Mouse (Mus musculus): Measurements from ENCODE around the gene Sel1l3. TPM values are rescaled to one million over a fixed set of nuclear protein-coding genes. Genes with fewer than 3 reads are reported as not detected.

Gene Sel1l3
- polyA plus RNA-seq, 1 experiment from 2014 or later = 7.3 TPM

DNA sequence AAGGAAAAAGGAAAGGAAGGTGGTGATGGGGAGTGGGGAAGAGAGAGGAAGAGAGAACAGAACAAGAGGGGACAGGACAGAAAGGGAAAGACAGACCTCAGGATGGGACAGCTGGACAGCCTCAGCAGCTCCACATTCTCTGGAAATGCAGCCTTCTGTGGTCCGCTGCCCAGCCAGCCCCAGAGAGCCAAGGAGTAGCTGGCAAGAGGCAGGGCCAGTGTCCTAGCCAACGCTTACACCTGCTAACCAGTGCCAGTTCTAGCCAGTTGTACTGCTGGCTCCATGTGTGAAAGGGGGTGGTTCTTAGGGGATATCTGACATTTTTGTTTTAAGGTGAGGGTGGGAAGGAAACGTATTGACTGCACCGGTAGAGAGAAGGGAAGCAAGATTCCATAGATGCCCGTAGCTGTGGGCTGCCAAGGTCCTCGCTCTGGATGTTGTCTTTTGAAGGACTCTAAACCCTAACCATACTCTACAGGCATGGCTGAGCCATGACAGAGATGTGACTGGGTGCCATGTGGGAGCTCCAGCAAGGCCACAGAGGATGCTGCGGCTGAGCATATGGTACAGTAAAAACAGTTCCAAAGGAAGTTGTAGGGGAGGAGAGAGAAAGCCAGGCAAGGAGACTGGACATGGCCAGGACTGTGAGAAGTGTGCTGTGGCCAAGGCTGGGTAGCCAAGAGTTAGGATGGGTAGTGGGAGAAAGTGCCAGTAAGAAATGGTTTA lies 64.6 kb downstream of the Sel1l3 start:
- Histone ChIP-seq H3K4me1 (ENCODE audit: control insufficient read depth, insufficient read depth, low read length) (0 out of 2 replicates have a peak, but pooled peaks cover 5% of the 10 kb centered on the region), H3K9ac (replicated peaks; ENCODE audit: low read depth, low read length) (no peak overlapping the region), H3K4me2 (replicated peaks; ENCODE audit: low read depth, low read length) (no peak overlapping the region), H3K4me3 (ENCODE audit: low read depth, low read length) (no peak overlapping the region), H3K27ac (ENCODE audit: low read length) (no peak overlapping the region), H3K36me3 (ENCODE audit: control insufficient read depth, insufficient read depth, low read length) (no peaks in the 10 kb centered on the region), H3K9me3 (ENCODE audit: control insufficient read depth, low read depth, low read length) (no peaks in the 10 kb centered on the region), H3K27me3 (ENCODE audit: control insufficient read depth, insufficient read depth, low read length) (no peaks in the 10 kb centered on the region)
- 89% methylated on average over 7 of the region's 7 CpGs for WGBS
- ATAC-seq (ENCODE audit: insufficient number of reproducible peaks, insufficient read depth, low FRiP score, low read depth) = no peak

DNA sequence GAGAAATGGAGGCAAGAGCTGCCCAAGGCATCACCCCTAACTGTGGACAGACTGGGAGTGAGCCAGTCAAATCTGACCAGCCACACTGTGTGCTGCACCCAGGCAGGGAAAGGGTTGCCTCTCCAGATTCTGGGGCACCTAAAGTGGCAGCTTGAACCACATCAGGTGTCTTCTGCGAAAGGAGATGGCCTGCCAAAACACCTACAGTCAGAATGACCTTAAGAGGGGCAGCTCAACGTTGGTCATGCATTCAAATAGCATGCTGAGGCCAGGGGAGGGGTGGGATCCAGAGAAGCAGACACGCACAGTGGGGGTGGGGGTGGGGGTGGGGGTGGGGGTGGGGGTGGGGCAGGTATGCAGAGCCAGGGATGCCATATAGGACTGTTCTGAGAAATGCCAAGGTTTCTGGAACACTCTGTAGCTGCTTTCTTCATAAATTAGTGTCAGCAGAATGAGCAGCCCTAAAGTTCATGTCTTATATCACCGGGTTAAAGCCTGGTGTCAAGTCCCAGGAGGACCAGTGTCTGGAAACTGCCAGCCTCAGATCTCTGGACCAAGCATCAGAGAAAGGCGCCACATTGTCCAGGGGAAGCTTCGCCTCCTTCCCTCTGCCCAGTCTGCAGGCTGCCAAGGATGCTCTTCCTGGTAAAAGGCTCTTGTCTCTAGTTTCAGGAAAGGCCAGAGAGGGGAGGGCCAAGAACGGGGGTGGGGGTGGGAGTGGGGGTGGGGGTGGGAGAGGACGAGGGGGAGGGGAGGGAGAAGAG lies 65.4 kb downstream of the Sel1l3 start:
- no peak overlapping the region for H3K27ac ChIP-seq (ENCODE audit: low read length)
- no peaks in the 10 kb centered on the region for H3K27me3 ChIP-seq (ENCODE audit: control insufficient read depth, insufficient read depth, low read length)
- H3K4me3 ChIP-seq (ENCODE audit: low read depth, low read length) = no peak overlapping the region
- H3K4me2 ChIP-seq (replicated peaks; ENCODE audit: low read depth, low read length) = no peak overlapping the region
- 0 out of 2 replicates have a peak, but pooled peaks cover 5% of the 10 kb centered on the region for H3K4me1 ChIP-seq (ENCODE audit: control insufficient read depth, insufficient read depth, low read length)
- H3K36me3 ChIP-seq (ENCODE audit: control insufficient read depth, insufficient read depth, low read length) = no peaks in the 10 kb centered on the region
- ATAC-seq (ENCODE audit: insufficient number of reproducible peaks, insufficient read depth, low FRiP score, low read depth) = no peak
- H3K9ac ChIP-seq (replicated peaks; ENCODE audit: low read depth, low read length) = no peak overlapping the region
- no peaks in the 10 kb centered on the region for H3K9me3 ChIP-seq (ENCODE audit: control insufficient read depth, low read depth, low read length)
- 48% methylated on average over 8 of the region's 8 CpGs for WGBS

DNA sequence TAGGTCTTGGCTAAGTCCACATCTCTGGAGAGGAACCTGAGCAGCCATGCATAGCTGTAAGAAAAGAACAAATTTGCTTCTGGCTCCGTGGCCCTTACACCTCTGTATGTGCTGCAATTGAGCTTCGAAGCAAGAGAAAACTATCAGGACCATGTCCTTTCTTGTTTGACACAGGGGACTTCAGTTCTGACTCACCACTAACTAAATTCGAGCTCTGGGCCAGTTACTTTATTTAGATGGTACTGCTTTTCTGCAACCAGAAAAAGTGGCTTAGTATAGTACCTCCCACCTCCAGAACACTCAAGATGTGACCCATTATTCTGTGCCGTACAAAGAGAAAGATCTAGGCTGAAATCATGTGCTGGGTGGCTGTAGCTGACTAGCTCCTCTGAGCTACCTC lies 66.3 kb downstream of the Sel1l3 start:
- Histone ChIP-seq H3K4me2 (replicated peaks; ENCODE audit: low read depth, low read length) (no peak overlapping the region), H3K4me1 (ENCODE audit: control insufficient read depth, insufficient read depth, low read length) (0 out of 2 replicates have a peak, but pooled peaks cover 8% of the 10 kb centered on the region), H3K27me3 (ENCODE audit: control insufficient read depth, insufficient read depth, low read length) (no peaks in the 10 kb centered on the region), H3K9ac (replicated peaks; ENCODE audit: low read depth, low read length) (no peak overlapping the region), H3K4me3 (ENCODE audit: low read depth, low read length) (no peak overlapping the region), H3K27ac (ENCODE audit: low read length) (no peak overlapping the region), H3K9me3 (ENCODE audit: control insufficient read depth, low read depth, low read length) (no peaks in the 10 kb centered on the region), H3K36me3 (ENCODE audit: control insufficient read depth, insufficient read depth, low read length) (no peaks in the 10 kb centered on the region)
- no peak for ATAC-seq (ENCODE audit: insufficient number of reproducible peaks, insufficient read depth, low FRiP score, low read depth)
- WGBS = 81% methylated on average over 4 of the region's 4 CpGs

DNA sequence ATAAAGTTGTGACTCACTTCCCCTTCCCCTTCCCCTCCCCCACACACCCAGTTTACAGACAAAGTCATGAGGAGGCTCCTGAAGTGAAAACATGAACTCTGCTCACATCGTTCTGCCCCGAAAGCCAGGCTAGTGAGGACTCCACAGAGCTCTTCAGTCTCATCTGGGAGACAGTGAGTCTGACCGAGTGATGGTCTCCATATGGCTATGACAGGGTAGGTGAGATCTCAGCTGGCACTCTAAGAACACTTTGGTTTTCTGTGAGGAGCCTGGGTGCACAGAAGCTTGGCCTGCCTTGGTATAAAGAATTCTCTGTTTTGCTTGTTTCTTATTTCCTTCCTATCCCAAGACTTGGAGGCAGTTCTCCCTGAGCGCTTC lies 67.1 kb downstream of the Sel1l3 start:
- H3K27ac ChIP-seq (ENCODE audit: low read length) = no peak overlapping the region
- ATAC-seq (ENCODE audit: insufficient number of reproducible peaks, insufficient read depth, low FRiP score, low read depth) = no peak
- WGBS = 60% methylated on average over 4 of the region's 4 CpGs

DNA sequence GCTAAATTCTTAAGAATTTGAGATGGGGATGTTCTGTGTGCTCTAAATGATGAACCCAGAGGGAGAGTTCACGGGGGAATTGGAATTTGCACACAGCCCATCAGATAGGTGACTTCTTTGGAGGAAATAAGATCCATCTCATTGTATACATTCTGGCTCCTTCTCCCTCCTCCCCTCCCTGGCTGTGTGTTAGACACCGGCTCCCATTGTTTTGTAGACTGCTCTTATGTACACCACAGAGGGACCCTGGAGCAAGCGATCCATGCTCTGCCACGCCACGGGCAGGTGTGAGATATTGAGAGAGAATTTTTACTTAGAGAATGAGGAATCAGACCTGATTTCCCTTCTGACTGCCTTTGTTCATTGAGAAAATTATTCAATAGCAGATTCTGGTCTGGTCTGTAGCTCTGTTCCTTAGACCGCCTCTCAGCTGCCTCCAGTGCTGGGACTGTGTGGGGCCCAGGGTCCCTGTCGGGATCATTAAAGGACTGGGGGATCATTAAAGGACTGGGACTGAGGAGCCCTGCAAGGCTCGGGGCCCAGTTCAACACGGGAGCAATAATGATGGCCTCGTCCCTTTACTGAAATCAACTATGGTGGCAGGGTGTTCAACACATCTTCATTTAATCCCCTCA lies 67.6 kb downstream of the Sel1l3 start:
- H3K4me2 ChIP-seq (replicated peaks; ENCODE audit: low read depth, low read length) = no peak overlapping the region
- H3K9ac ChIP-seq (replicated peaks; ENCODE audit: low read depth, low read length) = no peak overlapping the region
- ATAC-seq (ENCODE audit: insufficient number of reproducible peaks, insufficient read depth, low FRiP score, low read depth) = no peak
- H3K4me1 ChIP-seq (ENCODE audit: control insufficient read depth, insufficient read depth, low read length) = 0 out of 2 replicates have a peak, but pooled peaks cover 8% of the 10 kb centered on the region
- no peaks in the 10 kb centered on the region for H3K9me3 ChIP-seq (ENCODE audit: control insufficient read depth, low read depth, low read length)
- H3K36me3 ChIP-seq (ENCODE audit: control insufficient read depth, insufficient read depth, low read length) = no peaks in the 10 kb centered on the region
- H3K27me3 ChIP-seq (ENCODE audit: control insufficient read depth, insufficient read depth, low read length) = no peaks in the 10 kb centered on the region
- H3K4me3 ChIP-seq (ENCODE audit: low read depth, low read length) = no peak overlapping the region
- H3K27ac ChIP-seq (ENCODE audit: low read length) = no peak overlapping the region
- 43% methylated on average over 10 of the region's 10 CpGs for WGBS

More for the DNA sequence above, 67.1 kb downstream of the Sel1l3 start:
- Histone ChIP-seq H3K27me3 (ENCODE audit: control insufficient read depth, insufficient read depth, low read length) (no peaks in the 10 kb centered on the region), H3K9ac (replicated peaks; ENCODE audit: low read depth, low read length) (no peak overlapping the region), H3K4me1 (ENCODE audit: control insufficient read depth, insufficient read depth, low read length) (0 out of 2 replicates have a peak, but pooled peaks cover 8% of the 10 kb centered on the region), H3K4me2 (replicated peaks; ENCODE audit: low read depth, low read length) (no peak overlapping the region), H3K4me3 (ENCODE audit: low read depth, low read length) (no peak overlapping the region), H3K36me3 (ENCODE audit: control insufficient read depth, insufficient read depth, low read length) (no peaks in the 10 kb centered on the region), H3K9me3 (ENCODE audit: control insufficient read depth, low read depth, low read length) (no peaks in the 10 kb centered on the region)

DNA sequence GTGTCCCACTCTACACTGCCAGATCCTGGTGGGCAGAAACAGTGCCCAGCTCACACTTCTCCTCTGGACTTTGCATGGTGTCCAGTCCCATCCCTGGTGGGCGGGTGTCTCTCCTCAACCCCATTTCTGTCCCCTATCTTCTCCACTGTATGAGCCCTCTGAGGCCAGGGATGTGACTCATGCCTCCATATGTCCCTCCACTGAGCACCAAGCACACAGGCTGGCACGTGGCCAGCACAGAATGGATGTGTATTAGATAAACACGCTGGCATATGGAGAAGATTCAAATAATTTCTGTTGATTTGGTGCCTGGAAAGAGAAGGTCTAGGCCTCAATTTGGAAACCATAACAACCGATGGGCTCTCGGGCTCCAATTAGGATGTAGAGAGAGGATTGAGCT lies 71.1 kb downstream of the Sel1l3 start:
- no peak overlapping the region for H3K27ac ChIP-seq (ENCODE audit: low read length)
- 0 out of 2 replicates have a peak, but pooled peaks cover 12% of the 10 kb centered on the region for H3K4me1 ChIP-seq (ENCODE audit: control insufficient read depth, insufficient read depth, low read length)
- ATAC-seq (ENCODE audit: insufficient number of reproducible peaks, insufficient read depth, low FRiP score, low read depth) = no peak
- 58% methylated on average over 5 of the region's 5 CpGs for WGBS
- H3K27me3 ChIP-seq (ENCODE audit: control insufficient read depth, insufficient read depth, low read length) = no peaks in the 10 kb centered on the region
- H3K36me3 ChIP-seq (ENCODE audit: control insufficient read depth, insufficient read depth, low read length) = no peaks in the 10 kb centered on the region
- H3K9ac ChIP-seq (replicated peaks; ENCODE audit: low read depth, low read length) = no peak overlapping the region
- no peak overlapping the region for H3K4me2 ChIP-seq (replicated peaks; ENCODE audit: low read depth, low read length)
- no peak overlapping the region for H3K4me3 ChIP-seq (ENCODE audit: low read depth, low read length)
- no peaks in the 10 kb centered on the region for H3K9me3 ChIP-seq (ENCODE audit: control insufficient read depth, low read depth, low read length)

DNA sequence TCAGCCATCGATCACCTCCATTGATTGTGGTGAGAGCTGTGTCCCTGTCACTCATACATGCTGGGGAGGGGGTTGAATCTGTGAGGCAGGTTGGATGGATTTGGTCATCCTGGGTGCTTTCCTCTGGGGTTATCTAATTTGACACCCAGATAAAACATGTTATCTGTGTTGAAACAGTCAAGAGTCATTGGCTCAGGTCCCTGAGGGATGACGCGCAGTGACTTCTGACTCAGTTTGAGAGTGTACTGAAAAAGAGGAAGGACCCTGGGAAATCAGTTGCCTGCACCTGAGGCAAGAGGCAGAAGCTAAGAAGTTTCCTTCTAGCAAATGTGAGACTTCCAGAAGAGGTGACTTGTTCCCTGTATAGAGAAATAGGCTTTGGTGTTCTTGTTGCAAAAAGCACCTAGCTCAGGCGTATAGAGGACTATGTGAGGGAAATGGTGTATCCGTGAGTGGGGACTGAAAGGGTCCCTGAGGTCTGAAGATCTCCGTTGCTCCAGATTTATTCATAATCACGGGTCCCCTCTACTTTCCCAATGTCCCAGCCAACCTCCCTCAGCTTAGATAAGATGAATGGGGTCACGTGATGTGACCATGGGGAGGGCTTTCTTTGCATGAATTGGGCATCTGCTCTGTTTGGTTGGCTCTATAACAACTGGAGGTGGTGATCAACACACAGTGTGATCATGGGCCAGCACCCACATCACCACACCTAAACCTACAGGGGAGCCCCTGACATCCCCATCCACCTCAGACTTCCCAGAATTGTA lies 73.4 kb downstream of the Sel1l3 start:
- WGBS = 92% methylated on average over 8 of the region's 8 CpGs
- Histone ChIP-seq H3K27me3 (ENCODE audit: control insufficient read depth, insufficient read depth, low read length) (no peaks in the 10 kb centered on the region), H3K4me1 (ENCODE audit: control insufficient read depth, insufficient read depth, low read length) (0 out of 2 replicates have a peak, but pooled peaks cover 7% of the 10 kb centered on the region), H3K9ac (replicated peaks; ENCODE audit: low read depth, low read length) (no peak overlapping the region), H3K27ac (ENCODE audit: low read length) (no peak overlapping the region), H3K4me3 (ENCODE audit: low read depth, low read length) (no peak overlapping the region), H3K9me3 (ENCODE audit: control insufficient read depth, low read depth, low read length) (no peaks in the 10 kb centered on the region), H3K4me2 (replicated peaks; ENCODE audit: low read depth, low read length) (no peak overlapping the region), H3K36me3 (ENCODE audit: control insufficient read depth, insufficient read depth, low read length) (no peaks in the 10 kb centered on the region)
- no peak for ATAC-seq (ENCODE audit: insufficient number of reproducible peaks, insufficient read depth, low FRiP score, low read depth)

DNA sequence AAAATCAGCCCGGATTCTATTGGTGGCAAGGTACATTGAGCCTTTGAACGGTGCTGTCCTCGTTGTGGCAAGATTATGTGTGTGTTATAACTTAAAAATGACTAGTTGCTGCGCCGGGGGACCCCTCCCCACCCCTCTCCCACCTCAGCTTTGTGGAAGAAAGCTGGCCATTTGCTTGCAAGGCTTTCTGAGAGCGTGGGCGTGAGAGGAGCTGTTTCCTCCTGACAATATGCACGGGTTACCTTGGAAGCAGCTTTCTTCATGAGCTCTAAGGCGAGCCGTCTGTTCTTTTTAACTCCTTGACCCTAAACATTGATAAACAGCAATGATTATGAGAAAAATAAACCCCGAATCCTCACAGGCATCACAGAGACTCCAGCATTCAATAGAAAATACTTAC lies 74.2 kb downstream of the Sel1l3 start:
- H3K4me3 ChIP-seq (ENCODE audit: low read depth, low read length) = no peak overlapping the region
- no peak overlapping the region for H3K4me2 ChIP-seq (replicated peaks; ENCODE audit: low read depth, low read length)
- no peak for ATAC-seq (ENCODE audit: insufficient number of reproducible peaks, insufficient read depth, low FRiP score, low read depth)

More for the DNA sequence above, 74.2 kb downstream of the Sel1l3 start:
- Histone ChIP-seq H3K9me3 (ENCODE audit: control insufficient read depth, low read depth, low read length) (no peaks in the 10 kb centered on the region), H3K27ac (ENCODE audit: low read length) (no peak overlapping the region), H3K36me3 (ENCODE audit: control insufficient read depth, insufficient read depth, low read length) (no peaks in the 10 kb centered on the region), H3K4me1 (ENCODE audit: control insufficient read depth, insufficient read depth, low read length) (0 out of 2 replicates have a peak, but pooled peaks cover 7% of the 10 kb centered on the region), H3K9ac (replicated peaks; ENCODE audit: low read depth, low read length) (no peak overlapping the region), H3K27me3 (ENCODE audit: control insufficient read depth, insufficient read depth, low read length) (no peaks in the 10 kb centered on the region)
- 33% methylated on average over 11 of the region's 11 CpGs for WGBS
